Mouse (Mus musculus): ENCODE measurements at regions not wholly inside any gene's neighbourhood (a gene's known extent, or its start where the extent isn't known, plus 50 kb on each side); places are given as distances from the start of the nearest gene placed in this dataset.

DNA sequence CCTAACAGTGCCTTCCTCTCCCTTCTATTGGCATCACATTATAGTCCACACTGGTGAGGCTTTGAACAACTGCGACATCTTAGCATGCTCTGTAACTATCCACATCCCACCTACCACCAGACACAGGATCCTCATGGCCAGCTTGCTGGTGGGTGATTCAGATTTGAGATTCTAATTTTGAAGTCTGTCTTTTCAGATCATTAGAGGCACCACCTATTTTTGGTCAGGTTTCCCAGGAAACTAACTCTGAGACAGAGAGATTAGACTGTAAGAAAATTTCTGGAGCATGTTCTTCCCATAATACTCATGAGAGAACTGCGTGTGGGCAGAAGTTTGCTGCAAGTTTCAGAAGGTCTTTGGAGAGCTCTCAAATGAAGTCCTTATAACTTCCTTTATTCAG lies 400.8 kb upstream of the Fbxo33 start:
- no peak for TF ChIP-seq NELFE (IDR thresholded peaks at IDR 0.05; ENCODE audit: low read depth, low read length)
- no peak for TF ChIP-seq MAFK (IDR thresholded peaks at IDR 0.05; ENCODE audit: borderline replicate concordance, low read depth, low read length)
- no peak for TF ChIP-seq CTCF (IDR thresholded peaks at IDR 0.05 in 2 of 3, conservative IDR thresholded peaks at IDR 0.05 in 1 of 3; ENCODE audit: control insufficient read depth in 1 of 3, insufficient read depth in 1 of 3, low read depth in 2 of 3, low read length in 3 of 3, poor library complexity in 1 of 3, severe bottlenecking in 1 of 3)
- no peak for TF ChIP-seq POLR2A (IDR thresholded peaks at IDR 0.05; ENCODE audit: control insufficient read depth in 1 of 2, insufficient read depth in 1 of 2, low read depth in 1 of 2, low read length in 2 of 2, poor library complexity in 1 of 2)
- TF ChIP-seq NRF1 (IDR thresholded peaks at IDR 0.05; ENCODE audit: insufficient read depth, low read depth, low read length, poor library complexity, severe bottlenecking): no peak
- TF ChIP-seq TCF12 (IDR thresholded peaks at IDR 0.05; ENCODE audit: low read depth, low read length): no peak
- TF ChIP-seq GATA1 (IDR thresholded peaks at IDR 0.05; ENCODE audit: low read depth, low read length): no peak
- TF ChIP-seq RAD21 (IDR thresholded peaks at IDR 0.05; ENCODE audit: low read depth, low read length): no peak
- TF ChIP-seq MYC (IDR thresholded peaks at IDR 0.05; ENCODE audit: low read depth, low read length): no peak

All from MEL (cell line).